Mouse (Mus musculus) megakaryocyte, embryonic 14.5 days (primary cell): ENCODE data around the gene Cd180.
"Not testable (repeated sequence)": the region's sequence is repeated elsewhere in the genome, so short reads cannot be mapped to it uniquely, and the experiment has no call there.

Source experiments
- FLI1 ChIP-seq: IDR thresholded peaks from 2 replicates; pipeline ENCODE4 v1.6.1; 2012; ENCODE audit warnings: low read length, inconsistent platforms, mixed read lengths
- GATA1 ChIP-seq: IDR thresholded peaks from 3 replicates; pipeline ENCODE4 v1.6.1; 2012; ENCODE audit warnings: mixed read lengths, low read length, inconsistent platforms, borderline replicate concordance

- TF ChIP-seq GATA1, FLI1: not testable (repeated sequence)
Measured at GRCm38 (mm10) chr13:102728951-102729350, 35.6 kb downstream of the Cd180 start.
